Mouse (Mus musculus): ENCODE results near the gene Spop.
"Not testable (repeated sequence)": the region's sequence is repeated elsewhere in the genome, so short reads cannot be mapped to it uniquely, and the experiment has no call there.

Gene Spop

DNA sequence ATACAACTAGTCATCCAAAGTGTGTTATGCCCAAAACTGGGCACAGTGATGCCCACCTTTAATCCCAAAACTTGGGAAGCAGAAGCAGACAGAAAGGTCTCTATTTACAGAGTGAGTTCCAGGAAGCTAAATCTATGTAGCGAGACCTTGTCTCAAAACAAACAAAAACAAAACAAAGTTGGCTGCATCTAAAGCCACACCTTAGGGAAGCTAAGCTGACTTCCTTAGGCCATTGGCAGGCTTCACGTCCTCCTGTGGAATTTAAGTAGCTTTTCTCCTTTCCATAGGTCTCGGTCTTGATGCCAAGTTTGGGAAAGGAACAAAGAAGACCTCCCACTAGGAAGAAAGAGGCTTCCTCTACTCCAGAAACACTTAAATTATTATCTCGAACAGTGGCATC, 22.7 kb upstream of the Spop start:
- DNase-seq (ENCODE audit: low read depth, low spot score), result no peak

- no peak for DNase-seq (ENCODE audit: low read depth, low spot score)
Measured at GRCm38 (mm10) chr11:95391743-95392142, 22.1 kb upstream of the Spop start.

DNA sequence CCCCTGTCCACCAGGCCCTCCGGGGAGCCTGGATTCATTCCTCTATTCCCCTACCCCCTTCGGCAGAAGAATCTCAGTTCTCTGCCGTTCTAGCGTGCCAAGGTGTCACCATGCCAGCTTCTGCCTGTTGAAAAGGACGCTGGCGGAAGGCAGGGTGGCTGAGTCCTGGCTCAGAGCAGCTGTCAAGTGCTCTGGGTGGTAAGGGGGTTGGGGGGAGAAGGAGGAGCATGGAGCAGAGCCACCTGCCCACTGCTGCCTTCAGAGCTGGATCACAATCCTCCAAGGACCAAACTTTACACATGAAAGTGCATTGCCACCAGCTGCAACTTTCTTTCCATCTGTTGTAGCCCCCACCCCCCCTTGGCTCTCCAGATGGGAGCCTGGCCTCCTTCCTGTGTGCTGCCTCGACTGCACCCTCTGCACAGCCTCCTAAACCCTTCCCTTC, 21.6 kb upstream of the Spop start:
- no peak for DNase-seq (ENCODE audit: low read depth, low spot score)

DNA sequence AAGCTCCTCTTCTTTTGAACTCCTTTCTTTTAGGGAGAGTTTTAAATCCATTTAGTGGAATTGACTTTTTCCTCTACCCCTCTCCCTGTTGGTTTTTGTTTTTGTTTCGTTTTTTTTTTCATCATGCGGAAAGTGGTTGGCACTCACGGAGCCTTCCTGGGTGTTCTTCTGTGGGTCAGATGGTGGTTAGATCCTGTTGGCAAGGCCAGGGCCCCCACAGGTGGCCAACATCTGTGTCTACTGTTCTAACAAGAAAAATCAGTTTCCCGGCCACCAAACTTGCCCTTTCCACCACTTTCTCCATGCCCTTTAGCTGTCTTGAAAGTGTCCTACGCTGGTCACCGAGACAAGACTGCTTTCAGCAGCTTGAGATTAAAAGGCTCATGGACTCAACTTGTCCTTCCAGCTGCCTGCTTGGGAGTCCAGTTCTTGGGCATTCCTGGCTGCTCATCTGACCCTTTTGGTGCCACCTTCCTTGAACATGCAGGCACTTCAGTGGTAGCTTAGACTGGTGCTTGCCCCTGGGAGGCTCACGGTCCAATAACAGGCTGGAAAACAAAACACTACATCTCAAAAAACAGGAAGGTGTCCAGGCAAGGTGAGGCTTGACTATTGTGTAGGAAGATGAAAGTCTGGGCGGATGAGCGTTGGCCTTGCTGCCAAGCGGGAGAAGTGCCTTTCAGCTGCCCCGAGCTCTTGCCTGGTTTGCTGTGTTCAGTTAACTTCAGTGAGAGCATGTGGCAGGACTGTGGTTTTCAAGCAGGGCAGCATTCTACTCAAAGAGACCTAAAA, 21.0 kb upstream of the Spop start:
- no peak for DNase-seq (ENCODE audit: low read depth, low spot score)

- DNase-seq (ENCODE audit: low read depth, low spot score), result no peak
Measured at GRCm38 (mm10) chr11:95393500-95393816, 20.4 kb upstream of the Spop start.

DNA sequence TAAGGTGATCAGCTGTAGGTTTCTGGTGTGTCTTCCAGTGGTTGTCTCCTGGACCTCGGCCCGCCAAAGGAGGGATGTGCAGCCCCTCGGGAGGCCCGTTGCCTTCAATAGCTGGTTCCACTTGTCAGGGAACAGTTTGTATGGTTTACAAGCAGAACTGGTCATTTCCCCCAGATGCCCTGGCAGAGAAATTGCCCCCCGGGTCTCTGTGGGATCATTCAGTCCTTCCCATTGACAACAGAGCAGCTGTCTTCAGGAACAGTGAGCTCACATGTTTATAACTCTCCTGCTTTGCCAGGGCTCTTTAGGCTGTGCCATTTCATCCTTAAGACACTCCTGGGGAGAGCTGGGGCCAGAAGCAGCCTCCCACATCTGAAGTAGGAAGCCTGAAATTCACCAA, 19.8 kb upstream of the Spop start:
- no peak for DNase-seq (ENCODE audit: low read depth, low spot score)

GRCm38 (mm10) chr11:95396548-95396947, 17.3 kb upstream of the Spop start:
- no peak for DNase-seq (ENCODE audit: low read depth, low spot score)

DNA sequence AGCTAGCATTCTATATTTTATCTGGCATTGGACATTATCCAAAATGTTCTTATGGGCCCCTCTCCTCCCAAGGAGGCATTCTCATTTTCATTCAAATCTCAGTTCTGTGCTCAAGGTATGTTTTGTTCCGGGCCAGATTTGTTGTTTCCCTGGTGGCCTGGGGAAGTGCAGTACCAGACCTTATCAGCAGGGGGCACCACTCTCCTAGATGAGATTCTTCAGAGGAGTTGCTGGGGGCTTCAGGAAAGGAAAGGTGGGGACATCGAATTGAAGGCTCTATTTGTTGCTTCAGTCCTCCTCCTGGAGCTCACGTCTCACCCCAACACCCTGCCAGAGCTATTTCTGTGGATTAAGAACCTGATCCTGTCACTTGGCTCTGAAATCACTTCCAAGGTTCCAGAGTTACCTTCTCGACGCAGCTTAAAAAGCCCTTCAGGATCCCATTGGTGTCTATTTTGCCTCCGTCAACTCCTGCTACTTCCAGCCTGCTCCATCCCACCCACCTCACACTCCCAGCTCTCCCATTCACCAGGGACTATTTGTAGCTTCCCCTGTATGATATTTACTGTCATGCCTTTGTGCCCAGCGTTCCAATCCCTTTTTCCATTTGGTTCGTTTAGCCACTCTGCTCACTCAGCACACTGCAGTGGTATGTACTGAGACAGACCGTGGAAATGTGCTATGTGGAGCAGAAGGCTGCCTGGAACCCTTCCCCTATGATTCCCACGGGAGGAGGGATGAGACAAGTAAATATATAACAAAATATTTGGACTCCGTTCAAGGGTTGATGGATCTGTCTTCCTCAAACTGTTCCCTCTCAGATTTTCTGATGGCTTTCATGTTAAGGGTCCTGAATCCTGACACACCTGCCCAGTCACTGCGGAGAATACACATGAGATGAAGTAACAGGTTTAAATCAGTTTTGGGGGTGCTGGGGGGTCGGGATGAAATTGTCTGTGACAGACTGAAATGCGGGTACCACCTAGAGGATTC, 15.7 kb upstream of the Spop start:
- DNase-seq (ENCODE audit: low read depth, low spot score), result peak; percentile 55

GRCm38 (mm10) chr11:95399520-95400020, 14.3 kb upstream of the Spop start:
- no peak for DNase-seq (ENCODE audit: low read depth, low spot score)

- no peak for DNase-seq (ENCODE audit: low read depth, low spot score)
Measured at GRCm38 (mm10) chr11:95401568-95401967, 12.3 kb upstream of the Spop start.

DNA sequence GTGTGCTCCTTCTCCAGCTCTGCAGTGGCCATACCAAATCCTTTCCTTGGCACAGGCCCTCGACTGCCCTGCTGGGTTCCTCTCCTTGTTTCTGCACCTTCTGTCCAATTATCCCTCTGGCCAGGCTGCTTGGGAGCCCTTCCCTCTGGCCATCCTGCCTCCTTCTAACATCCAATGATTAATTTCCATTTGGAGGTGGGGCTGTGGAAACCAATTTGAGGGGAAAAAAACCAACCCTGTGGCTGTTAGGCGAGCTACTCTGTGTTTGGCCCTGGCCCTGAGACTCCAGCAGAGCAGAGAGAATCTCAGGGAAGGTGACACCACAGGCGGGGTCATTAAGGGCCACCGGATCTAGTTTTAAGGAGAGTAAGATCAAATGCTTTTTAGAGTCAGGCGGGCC, 11.7 kb upstream of the Spop start:
- DNase-seq (ENCODE audit: low read depth, low spot score), result no peak

DNA sequence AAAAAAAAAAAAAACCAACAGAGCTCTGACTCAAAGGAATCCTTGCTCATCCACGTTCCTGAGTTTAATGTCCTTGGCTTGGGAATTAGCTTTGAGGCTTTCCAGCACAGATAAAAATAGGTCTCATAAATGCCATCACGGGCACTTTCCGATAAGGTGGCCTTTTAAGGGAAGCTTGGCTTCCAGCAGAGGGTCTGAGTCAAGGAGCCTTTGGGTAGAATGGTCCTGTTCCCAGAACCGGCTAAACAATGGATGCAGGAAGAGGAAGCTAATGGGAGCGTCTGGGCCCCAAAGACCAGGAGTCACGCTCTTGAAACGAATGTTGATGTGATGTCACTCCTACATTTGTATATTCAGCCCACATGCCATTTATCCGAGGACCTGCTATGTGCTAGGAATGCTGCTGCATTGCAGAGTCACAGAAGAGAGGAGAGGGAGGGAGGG, 11.2 kb upstream of the Spop start:
- DNase-seq (ENCODE audit: low read depth, low spot score), result no peak

DNA sequence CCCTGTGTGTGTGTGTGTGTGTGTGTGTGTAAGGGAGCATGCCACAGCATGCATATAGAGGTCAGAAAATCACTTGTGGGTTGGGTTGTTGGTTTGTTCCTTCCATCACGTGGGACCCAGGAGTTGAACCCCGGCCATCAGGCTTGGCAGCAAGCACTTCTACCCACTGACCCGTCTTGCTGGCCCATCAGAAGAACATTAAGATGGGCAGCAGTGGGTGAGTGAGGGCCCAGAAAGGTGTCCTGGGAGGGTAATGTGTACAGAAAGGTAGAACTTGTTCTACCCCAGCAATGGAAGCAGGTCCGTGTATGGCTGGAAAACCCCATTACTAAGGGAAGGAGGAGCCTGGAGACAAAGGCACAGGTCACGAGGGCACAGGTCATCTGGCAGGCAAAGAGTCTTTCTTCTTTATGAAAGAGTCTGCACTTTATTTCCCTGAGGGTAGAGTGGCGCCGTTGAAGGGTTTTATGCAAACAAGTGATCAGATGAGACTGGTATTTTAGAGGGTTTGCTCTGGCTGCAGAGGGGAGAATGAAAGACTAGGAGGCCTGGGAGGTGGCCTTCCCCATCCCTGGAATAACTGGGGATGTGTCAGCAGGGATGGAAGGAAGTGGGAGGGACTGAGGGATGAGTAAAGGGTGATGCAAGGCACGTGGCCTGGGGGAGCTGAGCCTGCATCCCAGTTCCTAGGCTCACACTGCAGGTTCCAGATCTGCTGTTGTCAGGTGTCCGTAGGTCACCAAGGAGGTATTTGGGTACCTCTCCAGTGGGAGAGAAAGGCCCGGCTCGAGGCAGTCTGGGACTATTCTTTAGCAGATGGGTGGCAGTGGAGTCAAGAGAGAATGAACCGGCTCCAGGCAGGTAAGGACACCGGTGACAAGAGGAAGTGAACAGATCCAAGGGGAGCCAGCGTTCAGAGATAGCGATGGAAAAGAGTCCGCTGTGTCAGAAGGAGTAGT, 10.2 kb upstream of the Spop start:
- no peak for DNase-seq (ENCODE audit: low read depth, low spot score)

- no peak for DNase-seq (ENCODE audit: low read depth, low spot score)
Measured at GRCm38 (mm10) chr11:95405771-95406170, 8.1 kb upstream of the Spop start.

- not testable (repeated sequence) for DNase-seq (ENCODE audit: low read depth, low spot score)
Measured at GRCm38 (mm10) chr11:95406398-95406797, 7.5 kb upstream of the Spop start.

- no peak for DNase-seq (ENCODE audit: low read depth, low spot score)
Measured at GRCm38 (mm10) chr11:95409450-95410112, 4.3 kb upstream of the Spop start.

DNA sequence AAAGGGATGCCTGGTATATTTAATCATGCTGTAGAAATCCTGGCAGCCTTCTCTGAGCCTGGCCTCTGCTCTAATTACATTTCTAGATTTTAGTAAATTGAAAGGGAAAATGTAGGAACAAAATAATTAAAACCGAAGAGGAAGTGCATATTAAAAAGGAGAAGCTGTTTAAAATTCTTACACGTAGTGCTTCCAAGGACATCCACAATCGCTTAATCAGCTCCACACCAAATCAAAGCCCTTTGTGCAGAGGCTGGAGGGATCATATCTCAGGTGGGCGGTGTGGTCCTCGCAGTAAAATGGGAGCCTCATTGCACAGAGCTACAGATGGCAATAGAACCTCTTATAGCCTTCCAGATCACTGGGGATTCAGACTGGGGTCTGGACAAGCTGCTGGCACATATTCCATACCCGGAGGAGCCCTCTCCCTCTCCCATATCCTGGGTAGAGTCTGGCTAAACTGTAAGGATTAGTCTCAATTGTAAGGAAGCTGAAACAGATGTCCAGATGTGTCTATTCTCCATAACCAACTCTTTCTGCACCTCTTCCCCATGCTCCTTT, 2.3 kb upstream of the Spop start:
- no peak for DNase-seq (ENCODE audit: low read depth, low spot score)

- DNase-seq (ENCODE audit: low read depth, low spot score), result no peak
Measured at GRCm38 (mm10) chr11:95412615-95413014, 1.3 kb upstream of the Spop start.

- DNase-seq (ENCODE audit: low read depth, low spot score), result peak; percentile 95
Measured at GRCm38 (mm10) chr11:95414536-95415161, 769 bp downstream of the Spop start.

DNA sequence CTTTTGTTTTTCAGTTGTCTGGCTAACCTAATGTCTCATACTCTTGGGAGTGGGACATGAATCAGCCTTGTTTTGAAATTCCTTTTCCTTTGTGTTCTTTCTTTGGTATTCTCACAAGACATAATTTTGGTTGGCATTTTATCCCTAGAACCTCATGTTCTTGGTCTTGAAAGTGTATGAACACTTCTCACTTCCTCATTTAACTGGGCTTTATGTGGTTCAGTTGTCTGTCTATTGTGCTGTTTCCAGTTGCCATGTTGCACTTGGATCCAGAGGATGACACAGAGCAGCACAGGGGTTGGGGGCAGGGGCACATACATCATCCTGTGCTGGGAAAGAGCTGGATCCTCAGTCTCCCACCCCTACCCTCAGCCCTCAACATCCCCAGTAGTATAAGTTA, 2.1 kb downstream of the Spop start:
- DNase-seq (ENCODE audit: low read depth, low spot score), result no peak

Measured in retina, postnatal 7 days (tissue).